Mouse (Mus musculus) megakaryocyte progenitor cell, adult 5-6 weeks (primary cell): ENCODE results near the gene Dnajc5g. TPM values are rescaled to one million over a fixed set of nuclear protein-coding genes. Genes with fewer than 3 reads are reported as not detected.

Source experiments
- ATAC-seq: replicated peaks from 2 replicates; pipeline ENCODE4 v1.8.0; 2016; ENCODE audit warnings: mild to moderate bottlenecking, moderate TSS enrichment, inconsistent platforms; ENCODE audit not compliant: poor library complexity
- total RNA-seq, 2 experiments: library from RNA; stranded (forward) in 1 of 2; stranded (reverse) in 1 of 2; fragments of 157-497, 149-512 nt in 1 of 2; fragments of 200-1000 nt in 1 of 2; gene quantifications; 2 replicates each; pipeline versions ENCODE4 v1.2.3 to v1.2.4; 2015 to 2017

Gene Dnajc5g
- total RNA-seq, 2 experiments from 2014 or later, result not detected

DNA sequence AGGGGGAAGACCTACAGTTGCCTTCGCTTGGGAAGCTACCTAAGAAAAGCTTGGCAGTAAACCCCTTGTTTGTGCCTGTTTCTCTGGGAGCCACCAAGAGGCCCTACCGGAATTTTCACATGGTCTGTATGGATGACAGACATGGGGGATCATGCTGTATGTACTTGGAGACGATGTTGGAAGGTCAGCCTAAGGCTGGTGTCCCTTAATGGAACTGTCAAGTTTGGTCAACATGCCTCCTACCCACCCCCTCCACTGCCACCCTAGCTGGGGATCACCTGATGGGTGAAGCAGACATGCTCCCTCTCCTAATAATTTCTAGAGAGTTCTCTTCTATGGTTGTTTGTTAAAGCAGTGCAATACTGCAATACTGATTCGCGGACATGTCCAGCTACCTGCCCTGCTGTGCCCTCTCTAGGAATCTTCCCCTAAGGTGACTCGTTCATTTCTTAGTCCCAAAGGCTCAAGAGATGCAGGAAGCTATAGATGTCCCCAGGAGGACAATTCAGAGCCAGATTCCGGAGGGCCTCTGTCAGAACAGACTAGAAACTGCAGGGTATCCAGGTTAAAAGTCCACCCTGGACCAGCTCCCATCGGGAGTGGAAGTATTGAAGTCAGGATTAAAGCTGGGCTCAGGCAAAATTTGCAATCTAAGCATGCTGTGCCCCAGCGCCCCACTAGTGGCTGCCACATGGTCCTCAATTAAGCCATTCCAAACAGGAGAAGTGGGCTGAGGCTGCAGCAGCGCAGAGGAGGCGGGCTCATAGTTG lies 10.2 kb upstream of the Dnajc5g start:
- no peak for ATAC-seq

DNA sequence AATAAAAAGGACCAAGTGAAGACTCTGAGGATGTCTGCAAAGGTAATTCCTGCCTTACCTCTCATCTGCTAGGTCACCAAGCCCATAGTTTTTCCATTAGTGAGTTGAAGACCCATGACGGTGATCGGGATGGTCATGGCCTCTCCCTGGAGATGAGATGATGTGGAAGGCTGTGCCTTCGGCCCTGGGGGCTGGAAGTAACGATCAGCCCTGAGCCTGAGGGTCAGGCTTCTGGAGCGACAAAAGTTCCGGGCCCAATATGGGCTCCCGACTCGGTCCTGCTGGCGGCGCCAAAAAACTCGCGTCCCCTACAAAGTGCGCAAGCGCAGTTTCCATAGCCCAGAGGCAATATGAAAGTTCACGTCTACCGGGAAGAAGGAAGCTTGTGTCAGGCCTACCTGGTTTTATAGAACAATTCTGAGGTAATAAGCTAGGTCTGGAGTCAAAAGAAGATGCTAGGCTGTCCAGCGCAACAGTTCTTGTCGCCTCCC lies 2.0 kb downstream of the Dnajc5g start, which contains the start of gene Slc30a3:
TSS of gene Slc30a3 (minus strand) at position 238 of the 491 bp plus-strand sequence.
- no peak for ATAC-seq

DNA sequence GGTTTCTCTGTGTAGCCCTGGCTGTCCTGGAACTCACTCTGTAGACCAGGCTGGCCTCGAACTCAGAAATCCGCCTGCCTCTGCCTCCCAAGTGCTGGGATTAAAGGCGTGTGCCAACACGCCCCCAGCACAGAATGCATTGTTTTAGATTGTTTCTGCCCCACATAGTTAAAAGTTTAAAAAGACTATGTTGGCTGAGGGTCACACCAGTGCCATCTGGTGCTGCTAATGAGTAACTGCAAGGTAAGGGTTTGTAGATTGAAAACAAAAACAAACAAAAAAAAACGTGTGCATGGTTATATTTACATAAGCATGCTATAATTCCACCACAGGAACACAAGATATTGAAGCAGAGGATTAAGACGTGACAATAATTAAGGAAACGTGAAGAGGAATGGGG lies 4.7 kb downstream of the Dnajc5g start:
- ATAC-seq, result peak; percentile 55; the same call in 1 of the 2 replicates

DNA sequence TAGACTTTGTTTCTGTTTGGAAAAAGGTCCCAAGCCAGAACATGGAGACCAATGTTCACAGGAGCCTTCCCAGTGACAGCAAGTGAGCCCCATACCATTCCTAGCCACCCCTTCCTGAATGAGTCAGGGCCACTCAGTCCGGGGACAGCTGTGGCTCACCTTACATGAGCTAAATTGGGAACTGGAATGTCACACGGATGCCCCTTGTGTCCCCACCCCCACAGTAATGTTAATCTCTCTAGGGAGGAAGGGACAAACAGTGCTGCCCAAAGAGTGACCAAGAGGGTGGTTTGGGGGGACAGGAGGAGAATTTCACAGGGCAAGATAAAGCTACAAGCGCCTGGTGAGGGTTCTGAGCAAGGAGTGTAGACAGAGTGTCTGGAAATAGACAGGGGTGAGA lies 10.3 kb downstream of the Dnajc5g start, which contains the start of gene Trim54:
TSS of gene Trim54 (plus strand) at position 359 of the 400 bp plus-strand sequence.
- ATAC-seq, result no peak

DNA sequence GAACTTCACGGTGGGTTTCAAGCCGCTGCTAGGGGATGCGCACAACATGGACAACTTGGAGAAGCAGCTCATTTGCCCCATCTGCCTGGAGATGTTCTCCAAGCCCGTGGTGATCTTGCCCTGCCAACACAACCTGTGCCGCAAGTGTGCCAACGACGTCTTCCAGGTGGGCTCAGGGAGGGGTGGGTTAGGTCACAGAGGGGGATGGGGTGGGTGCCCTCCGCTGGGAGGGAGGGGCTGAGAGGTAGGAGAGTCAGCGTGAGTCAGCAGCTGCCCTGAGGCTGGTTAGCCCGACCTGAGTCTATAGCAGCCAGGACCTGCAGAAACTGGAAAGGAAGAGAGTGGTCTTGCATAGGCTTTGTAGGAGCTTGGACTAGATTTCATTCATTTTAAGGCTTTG lies 10.8 kb downstream of the Dnajc5g start:
- no peak for ATAC-seq

DNA sequence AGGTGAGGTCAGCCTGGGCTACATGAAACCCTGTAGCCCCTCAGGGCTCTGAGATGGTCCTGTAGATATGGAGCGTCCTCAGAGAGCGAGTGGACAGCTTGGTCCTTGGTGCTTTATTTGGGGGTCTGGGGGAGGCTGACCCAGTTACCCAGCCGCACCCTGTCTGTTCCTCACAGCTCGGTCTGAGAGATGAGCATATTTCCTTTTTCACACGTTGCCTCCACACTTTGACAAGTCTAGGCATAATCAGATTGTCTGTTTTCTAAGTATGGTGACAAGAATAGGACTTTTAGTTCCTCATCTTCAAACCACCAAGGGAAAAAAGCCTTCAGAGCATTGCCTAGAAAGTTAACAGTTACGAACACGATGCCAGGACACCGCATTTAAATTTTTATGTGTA lies 15.0 kb downstream of the Dnajc5g start:
- ATAC-seq, result no peak

DNA sequence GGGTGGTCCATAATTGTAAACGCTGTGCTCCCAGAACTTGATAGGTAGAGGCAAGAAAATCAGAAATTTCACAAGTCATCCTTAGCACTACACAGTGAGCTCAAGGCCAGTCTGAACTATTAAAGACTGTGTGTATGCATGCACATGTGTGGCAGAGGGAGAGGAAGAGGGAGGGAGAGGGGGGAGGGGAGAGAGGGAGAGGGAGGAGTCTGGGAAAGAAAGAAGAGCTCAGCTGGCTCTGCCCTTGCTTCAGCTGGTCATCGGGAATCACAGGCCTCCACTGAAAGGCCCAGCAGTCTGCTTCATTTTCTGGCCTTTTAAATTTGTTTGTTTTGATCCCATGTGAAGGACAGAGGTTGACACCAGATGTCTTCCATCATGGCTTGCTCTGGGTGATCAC lies 17.4 kb downstream of the Dnajc5g start:
- ATAC-seq, result no peak

DNA sequence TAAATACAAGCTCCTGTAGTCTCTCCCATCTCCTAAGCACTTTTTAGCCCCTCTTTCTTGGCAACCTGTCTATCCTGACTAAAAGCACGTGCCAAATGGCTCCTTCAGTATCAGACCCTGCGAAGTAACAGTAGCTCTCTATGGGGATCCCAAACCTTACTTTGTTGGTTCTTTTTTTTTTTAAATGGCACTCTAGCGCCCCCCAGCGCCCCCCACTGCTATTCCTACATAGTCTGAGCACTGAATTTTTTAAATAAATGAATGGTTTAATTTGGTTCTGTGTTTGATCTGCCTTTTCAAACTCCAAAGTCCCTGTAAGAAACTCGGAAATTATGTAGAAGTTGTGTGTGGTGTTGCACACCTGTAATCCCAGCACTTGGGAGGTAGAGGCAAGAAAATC lies 20.0 kb downstream of the Dnajc5g start:
- no peak for ATAC-seq

DNA sequence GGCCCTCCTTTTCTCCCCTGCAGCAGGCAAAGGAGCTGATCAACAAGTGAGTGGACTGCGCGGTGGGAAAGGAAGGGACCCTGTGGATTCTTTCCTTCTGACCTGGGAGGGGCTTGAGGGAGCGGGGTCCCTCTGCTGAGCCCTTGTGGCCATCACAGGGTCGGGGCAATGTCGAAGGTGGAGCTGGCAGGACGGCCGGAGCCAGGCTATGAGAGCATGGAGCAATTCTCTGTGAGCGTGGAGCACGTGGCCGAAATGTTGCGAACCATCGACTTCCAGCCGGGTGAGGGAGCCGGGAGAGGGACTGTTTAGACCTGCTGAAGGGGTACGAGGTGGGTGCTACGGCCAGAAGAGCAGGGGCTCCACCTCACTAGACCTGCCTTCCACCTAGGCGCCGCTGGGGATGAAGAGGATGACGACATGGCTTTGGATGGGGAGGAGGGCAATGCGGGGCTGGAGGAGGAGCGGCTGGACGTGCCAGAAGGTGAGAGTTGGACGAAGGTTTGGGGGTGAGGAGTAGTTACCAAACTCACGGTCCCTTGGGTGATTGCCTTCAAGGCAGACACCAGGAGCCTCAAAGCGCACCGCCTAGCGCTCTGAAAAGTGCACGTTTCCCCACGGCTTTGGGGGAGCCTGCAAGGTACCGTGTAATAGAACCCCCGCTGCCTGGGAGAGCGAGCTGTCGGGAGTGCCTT lies 30.8 kb downstream of the Dnajc5g start:
- no peak for ATAC-seq

DNA sequence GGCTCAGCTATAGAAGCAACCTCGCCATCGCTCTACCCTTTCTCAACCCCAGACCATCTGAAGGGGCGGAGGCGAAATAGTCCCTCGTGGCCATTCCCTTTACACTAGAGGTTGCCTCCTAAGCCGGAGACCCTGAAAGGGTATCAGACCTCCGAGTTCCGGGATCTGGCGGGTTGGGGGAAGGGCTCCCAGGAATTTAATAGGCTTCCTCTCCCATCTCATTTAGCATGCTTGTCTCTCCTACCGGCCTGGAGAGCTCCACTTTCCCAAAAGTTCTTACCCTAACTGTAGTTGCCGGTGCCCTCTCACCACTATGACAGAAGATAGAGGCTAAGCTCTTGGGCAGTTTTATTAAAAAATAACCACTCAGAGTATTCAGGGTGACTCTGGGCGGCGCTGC lies 31.6 kb downstream of the Dnajc5g start:
- no peak for ATAC-seq

DNA sequence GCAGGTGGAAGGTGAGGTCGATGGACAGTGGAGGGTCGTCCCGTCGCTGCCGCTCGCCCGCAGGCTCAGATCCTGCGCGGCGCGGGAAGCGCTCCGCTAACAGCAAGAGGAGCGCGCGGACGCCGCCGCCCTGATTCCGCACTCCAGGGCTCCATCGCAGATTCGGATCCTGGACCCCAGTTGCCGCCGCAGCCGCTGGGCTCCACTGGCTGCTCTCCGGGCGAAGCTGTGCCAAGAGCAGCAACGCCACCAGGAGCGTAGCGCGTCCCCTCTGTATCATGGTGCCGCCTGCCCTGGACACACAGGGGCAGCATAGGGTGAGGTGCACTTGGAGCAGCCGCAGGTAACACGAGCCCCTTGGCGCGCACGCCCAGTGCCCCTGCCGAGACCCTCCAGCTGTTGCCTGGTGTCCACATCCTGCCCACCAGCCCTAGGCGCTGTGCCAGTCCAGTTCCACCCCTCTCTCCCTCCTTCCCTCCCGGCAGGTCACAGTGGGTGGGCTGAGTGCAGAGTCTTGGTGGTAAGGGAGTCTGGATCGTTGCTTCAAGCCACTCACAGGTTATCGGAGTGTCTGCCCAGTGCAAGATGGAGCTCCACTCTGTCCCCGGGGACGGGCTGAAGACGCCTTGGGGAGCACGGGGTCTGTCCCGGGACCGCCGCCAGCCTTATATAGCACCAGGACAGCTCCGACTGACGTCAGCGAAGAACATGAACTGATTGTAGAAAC lies 32.3 kb downstream of the Dnajc5g start, which contains the start of gene Ucn:
TSS of gene Ucn (minus strand) at position 589 of the 727 bp plus-strand sequence.
- no peak for ATAC-seq

DNA sequence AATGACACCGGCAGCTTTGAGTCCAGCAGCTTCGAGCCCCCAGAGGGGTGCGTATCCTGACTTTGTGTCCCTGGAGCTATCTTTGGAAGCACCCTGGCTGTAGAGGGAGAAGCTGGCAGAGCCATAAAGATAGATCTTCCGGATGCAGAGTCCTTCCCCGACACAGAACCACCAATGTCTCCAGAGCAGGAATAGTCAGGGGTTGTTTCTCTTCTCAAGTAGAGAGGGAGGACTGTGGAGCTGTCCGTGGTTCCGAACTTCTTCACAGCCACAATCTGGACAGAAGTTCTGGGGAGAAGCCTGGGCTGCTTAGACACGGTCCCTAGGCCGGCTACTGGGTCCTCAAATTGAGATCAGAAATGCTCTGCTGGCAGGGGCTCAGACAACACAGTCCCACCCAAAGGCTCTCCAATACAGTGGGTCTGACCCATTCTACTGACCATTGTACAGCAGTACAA lies 32.9 kb downstream of the Dnajc5g start:
- ATAC-seq, result peak; percentile 39; the same call in 1 of the 2 replicates

DNA sequence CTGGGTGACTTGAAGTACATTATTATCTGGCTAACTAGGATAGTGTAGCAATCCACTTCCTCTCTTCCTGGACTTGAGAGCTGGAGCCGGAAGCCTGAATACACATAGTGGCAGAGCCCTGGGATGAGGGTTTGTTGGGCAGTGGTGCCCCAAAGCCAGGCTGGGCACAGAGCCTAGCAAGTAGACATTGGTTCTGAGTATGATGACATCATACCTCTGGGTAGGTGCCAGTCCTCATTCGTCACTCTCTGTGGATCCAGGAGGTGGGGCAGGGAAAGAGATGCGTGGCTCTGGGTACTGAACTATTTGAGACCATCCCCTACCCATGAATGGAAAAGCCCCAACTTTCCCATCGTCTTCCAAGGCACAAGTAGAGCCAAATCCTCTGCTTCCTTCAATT lies 43.7 kb downstream of the Dnajc5g start:
- ATAC-seq, result no peak

DNA sequence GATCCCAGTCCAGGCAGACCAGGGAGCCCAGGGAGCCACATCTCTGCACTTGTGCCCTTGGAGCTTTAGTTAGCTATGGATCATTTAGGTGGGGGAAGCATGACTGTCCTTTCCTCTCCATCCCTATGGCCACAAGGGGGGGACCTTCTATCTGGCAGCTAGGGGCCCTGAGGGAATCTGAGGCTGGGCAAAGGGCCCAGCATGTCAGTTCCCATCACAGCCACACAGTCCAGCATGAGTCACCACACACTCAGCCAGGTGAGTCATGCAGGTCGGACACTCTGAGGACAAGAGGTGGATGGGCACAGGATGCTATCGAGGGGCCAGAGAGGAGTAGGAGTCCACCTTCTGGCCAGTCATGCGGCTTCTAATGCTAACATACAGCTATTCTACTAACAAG lies 45.7 kb downstream of the Dnajc5g start:
- peak; percentile 11; the same call in 1 of the 2 replicates for ATAC-seq

DNA sequence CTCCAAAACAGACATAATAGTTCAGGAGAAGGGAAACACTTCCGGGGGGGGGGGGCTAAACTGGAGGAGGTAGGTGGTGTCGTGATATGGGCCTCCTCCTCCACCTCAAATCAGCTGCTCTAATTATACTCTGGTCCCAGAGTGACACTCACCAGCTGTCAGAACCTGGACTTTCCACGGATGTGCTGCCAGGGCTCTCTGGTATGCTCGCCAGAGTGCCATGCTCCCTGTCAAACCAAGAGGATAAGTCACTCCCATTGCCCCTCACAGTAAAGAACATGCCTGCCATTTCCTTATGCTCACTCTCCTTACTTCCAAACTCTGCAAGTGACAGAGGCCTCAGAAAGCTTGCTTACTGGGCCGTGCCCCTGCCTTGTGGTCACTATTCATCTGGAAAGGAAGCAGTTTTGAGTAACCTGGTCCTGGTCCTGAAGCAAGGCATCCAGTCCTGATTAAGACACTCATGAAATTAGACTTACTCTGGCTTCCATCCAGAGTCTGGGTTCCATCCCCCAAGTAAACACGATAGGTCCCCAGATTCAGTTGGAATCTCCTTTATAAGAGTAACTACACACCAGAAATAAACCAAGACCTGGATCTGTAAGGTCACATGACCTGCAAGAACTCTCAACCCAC lies 47.5 kb downstream of the Dnajc5g start:
- no peak for ATAC-seq

DNA sequence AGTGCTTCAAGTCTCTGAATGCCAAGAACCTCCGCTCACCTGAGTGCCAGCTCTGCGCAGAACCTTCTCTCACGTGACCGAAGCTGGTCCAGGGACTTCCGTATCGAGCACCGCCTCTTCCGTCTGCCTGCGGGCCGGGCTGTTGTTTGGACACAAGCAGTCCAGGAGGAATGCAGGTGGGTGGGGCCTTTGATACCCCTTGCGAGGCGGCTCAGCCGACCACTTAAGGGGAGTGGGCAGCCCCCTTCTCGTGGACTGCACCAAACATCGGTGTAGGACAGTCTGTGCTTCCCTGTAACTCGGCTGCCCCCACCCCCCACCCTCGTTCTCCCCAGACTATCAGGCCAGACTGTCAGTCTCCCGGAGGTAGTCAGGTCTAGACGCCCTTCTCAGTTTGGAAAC lies 48.1 kb downstream of the Dnajc5g start, which contains the start of gene Mpv17:
TSS of gene Mpv17 (minus strand) at position 100 of the 402 bp plus-strand sequence.
- ATAC-seq, result peak; percentile 90
